Mouse (Mus musculus) embryonic fibroblast, embryonic 13.5 days (primary cell): Measurements from ENCODE around the gene Hint1.

ENCODE experiments used
- CTCF ChIP-seq: IDR thresholded peaks from 2 replicates; pipeline ENCODE4 v1.5.1; 2011; ENCODE audit warnings: mild to moderate bottlenecking, control low read depth, low read length, moderate library complexity, borderline replicate concordance; ENCODE audit not compliant: insufficient read depth
- POLR2A ChIP-seq: IDR thresholded peaks from 2 replicates; pipeline ENCODE4 v1.6.1; 2011; ENCODE audit warnings: low read depth, mild to moderate bottlenecking, control low read depth, low read length, moderate library complexity

- TF ChIP-seq POLR2A (no peak), CTCF (no peak)
Observed at GRCm38 (mm10) chr11:54911201-54911600, 45.0 kb downstream of the Hint1 start.
